Mouse (Mus musculus) mature B cell (primary cell): ENCODE data around the gene Oas1d.
"Not testable (repeated sequence)": the region's sequence is repeated elsewhere in the genome, so short reads cannot be mapped to it uniquely, and the experiment has no call there.

Source experiments
- in situ Hi-C: fragments of 300-500 bp; cut with MboI; formaldehyde crosslinking; loops from 2 replicates; pipeline ENCODE4 v1.14.3; 2019

The Oas1d gene

GRCm38 (mm10) chr5:120902056-120902455, 12.3 kb upstream of the Oas1d start:
- in situ Hi-C loops: no loop called here

- in situ Hi-C loops: not testable (repeated sequence)
Observed at GRCm38 (mm10) chr5:120906791-120907733, 7.3 kb upstream of the Oas1d start, which contains the start of gene Oas1a. Gene Oas1a (minus strand): TSS chr5:120907521.

- in situ Hi-C loops: no loop called here
Observed at GRCm38 (mm10) chr5:120908196-120908920, 6.0 kb upstream of the Oas1d start.

GRCm38 (mm10) chr5:120919156-120919935, 5.0 kb downstream of the Oas1d start:
- in situ Hi-C loops: not testable (repeated sequence)

- in situ Hi-C loops: no loop called here
Observed at GRCm38 (mm10) chr5:120920296-120920695, 6.0 kb downstream of the Oas1d start.

GRCm38 (mm10) chr5:120923969-120924368, 9.6 kb downstream of the Oas1d start:
- in situ Hi-C loops: no loop called here

GRCm38 (mm10) chr5:120924520-120924919, 10.2 kb downstream of the Oas1d start:
- in situ Hi-C loops: not testable (repeated sequence)

- in situ Hi-C loops: not testable (repeated sequence)
Observed at GRCm38 (mm10) chr5:120926311-120926710, 12.0 kb downstream of the Oas1d start.

- in situ Hi-C loops: no loop called here
Observed at GRCm38 (mm10) chr5:120927036-120927435, 12.7 kb downstream of the Oas1d start.

- in situ Hi-C loops: no loop called here
Observed at GRCm38 (mm10) chr5:120933966-120934365, 19.6 kb downstream of the Oas1d start.

GRCm38 (mm10) chr5:120937841-120938240, 23.5 kb downstream of the Oas1d start:
- in situ Hi-C loops: no loop called here

GRCm38 (mm10) chr5:120938586-120938985, 24.2 kb downstream of the Oas1d start:
- in situ Hi-C loops: no loop called here

GRCm38 (mm10) chr5:120942076-120942475, 27.7 kb downstream of the Oas1d start:
- in situ Hi-C loops: no loop called here

- in situ Hi-C loops: no loop called here
Observed at GRCm38 (mm10) chr5:120952242-120952770, 38.0 kb downstream of the Oas1d start.

- in situ Hi-C loops: no loop called here
Observed at GRCm38 (mm10) chr5:120953974-120954373, 39.6 kb downstream of the Oas1d start.

GRCm38 (mm10) chr5:120961004-120961403, 46.7 kb downstream of the Oas1d start:
- in situ Hi-C loops: no loop called here

- in situ Hi-C loops: no loop called here
Observed at GRCm38 (mm10) chr5:120966156-120966555, 51.8 kb downstream of the Oas1d start.

GRCm38 (mm10) chr5:120966894-120967293, 52.6 kb downstream of the Oas1d start:
- in situ Hi-C loops: no loop called here

- in situ Hi-C loops: no loop called here
Observed at GRCm38 (mm10) chr5:120967355-120968133, 53.2 kb downstream of the Oas1d start.

- in situ Hi-C loops: no loop called here
Observed at GRCm38 (mm10) chr5:120968134-120968532, 53.8 kb downstream of the Oas1d start.

- in situ Hi-C loops: no loop called here
Observed at GRCm38 (mm10) chr5:120968799-120969198, 54.5 kb downstream of the Oas1d start.
